Mouse (Mus musculus) frontal cortex, adult 2 months (tissue): Measurements from ENCODE around the gene Dock11. TPM values are rescaled to one million over a fixed set of nuclear protein-coding genes. Genes with fewer than 3 reads are reported as not detected.

ENCODE experiments used
- DNase-seq, 2 experiments: peaks; one replicate each; pipeline ENCODE4 v3.0.0; 2022; ENCODE audit warnings: low spot score in 1 of 2; ENCODE audit errors: extremely low spot score in 1 of 2
- polyA plus RNA-seq: library from polyadenylated mRNA; depleted of rRNA; stranded (reverse); fragments of >200 nt; gene quantifications from 2 replicates; pipeline ENCODE4 v1.2.3, GENCODE M21; 2012; rRNA removed

Dock11 gene
- 7.5 and 8.3 TPM in 2 replicates for polyA plus RNA-seq

DNA sequence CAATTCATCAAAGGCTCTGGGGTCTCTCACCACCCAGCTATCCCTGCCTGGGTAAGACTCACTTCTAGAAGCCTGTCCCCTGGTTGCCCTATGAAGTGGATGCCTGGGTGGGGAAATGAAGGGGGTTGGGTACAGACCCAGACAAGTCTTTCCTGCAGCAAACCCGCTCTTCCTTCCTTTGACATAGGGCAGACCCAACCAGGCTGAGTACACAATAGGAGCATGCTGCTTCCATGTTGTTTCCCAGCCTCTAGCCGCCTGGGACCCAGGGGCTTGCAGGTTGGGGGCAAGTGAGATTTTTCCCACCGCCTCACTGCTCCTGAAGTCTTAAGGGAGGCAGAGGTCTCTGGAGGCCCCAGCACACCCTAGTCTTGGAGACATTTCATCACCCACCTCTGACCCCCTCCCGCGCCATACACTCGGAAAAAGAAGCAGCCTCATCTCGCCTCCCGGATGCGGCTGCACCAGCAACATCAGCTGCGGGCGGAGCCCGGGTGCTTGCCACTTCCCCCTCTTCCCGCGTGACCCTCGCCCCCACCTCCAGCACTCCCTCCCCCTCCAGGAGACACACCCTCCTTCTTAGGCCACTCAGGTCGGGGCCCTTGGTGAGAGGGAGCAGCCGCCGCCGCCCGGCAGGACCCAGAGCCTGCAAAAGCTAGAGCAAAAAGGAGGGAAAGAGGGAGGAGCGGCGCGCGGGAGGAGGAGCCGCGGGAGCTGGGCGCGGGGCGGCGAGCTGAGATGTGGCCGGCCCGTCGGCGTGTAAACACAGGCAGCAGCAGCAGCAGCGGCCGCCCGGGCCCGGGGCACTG lies at the start of gene Dock11:
Dock11 (plus strand) TSS at position 746 of the 809 bp plus-strand sequence.
- peak; percentile 1 to 19 for DNase-seq

GRCm38 (mm10) chrX:35879703-35880102 lies 8.9 kb upstream of the Dock11 start:
- no peak for DNase-seq

- DNase-seq, result peak in 1 of 2 experiments; percentile 3
Measured at GRCm38 (mm10) chrX:35888945-35889799, 540 bp downstream of the Dock11 start.

GRCm38 (mm10) chrX:35889800-35890106 lies 1.1 kb downstream of the Dock11 start:
- DNase-seq, result peak in 1 of 2 experiments; percentile 4

DNA sequence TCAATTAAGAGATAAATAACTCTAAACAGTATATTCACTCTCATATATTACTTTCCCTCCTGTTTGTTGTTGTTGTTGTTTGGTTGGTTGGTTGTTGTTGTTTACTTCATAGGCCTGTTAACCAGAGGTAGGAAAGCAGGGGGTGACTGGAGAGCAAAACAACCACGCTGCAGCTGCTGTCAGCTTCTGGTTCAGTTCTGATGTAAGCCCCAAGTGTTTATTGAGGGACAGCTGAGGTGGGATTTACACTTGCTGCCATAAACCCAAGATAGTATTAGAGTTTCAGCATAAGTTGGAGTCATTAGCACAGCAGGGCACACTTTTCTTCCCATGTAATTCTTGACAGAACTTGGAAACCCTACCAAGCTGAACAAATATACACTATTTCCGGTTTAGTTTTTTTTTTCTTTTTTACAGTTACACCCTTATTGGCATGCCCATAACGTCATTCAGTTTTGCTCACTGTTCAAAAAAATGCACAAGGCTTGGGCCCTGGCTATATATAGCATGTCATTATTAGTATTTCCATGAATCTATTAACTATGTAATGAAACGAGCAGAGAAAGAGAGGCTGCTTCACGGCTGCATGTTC lies 3.0 kb downstream of the Dock11 start:
- DNase-seq, result no peak

DNA sequence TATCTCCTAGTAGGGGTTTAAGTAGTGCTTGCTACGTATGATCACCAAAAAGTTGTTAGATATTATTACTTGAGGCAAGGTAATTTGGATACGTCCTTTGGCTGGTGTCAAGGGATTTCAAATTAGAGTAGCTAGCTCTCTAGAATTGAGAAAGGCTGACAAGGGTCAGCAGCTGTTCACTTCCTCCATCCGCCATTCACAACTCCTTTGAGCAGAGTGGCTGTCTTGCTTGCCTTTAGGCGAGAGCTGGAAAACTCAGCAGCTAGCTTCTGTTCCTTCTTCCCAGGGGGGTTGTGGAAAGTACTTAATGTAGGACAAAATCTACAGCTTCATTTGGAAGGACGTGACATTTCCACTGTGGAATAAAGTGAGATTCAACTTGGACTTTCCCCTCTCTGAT lies 3.7 kb downstream of the Dock11 start:
- DNase-seq, result no peak

DNA sequence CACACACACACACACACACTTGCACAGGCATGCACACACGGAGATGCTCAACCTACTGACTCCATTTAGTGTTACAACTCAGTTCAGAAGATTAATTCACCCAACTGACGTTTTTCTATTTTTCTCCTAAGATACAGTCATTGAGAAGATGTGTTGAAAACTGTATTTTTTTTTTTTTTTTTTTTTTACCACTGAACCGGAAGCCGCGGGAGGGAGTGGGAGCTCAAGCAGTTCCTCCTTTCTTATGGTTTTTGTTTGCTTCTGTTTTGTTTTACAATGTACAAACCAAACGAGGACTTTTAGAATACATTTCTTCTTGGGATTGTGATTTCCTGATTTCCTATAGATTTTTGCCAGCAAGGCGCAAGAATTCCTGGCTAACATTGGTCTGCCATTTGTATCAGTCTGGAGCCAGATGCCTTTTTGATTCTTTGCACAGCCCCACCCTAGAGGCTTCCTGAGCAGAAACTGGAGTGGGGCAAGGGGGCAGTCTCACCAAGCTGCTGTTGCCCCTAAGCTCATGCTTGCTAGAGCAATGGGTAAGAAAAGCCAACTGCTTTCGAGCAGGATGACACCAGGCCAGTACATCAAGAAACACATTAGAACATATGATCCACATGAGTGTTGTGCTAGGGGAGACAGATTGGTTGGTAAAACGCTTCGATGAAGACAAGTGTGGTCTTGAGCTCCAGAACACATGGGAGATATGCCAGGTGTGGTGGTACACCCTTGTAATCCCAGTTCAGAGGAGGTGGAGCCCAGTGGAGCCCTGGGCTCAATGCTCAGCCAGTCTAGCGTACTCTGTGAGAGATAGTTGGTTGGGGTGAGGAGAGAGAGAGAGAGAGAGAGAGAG lies 9.2 kb downstream of the Dock11 start:
- no peak for DNase-seq

DNA sequence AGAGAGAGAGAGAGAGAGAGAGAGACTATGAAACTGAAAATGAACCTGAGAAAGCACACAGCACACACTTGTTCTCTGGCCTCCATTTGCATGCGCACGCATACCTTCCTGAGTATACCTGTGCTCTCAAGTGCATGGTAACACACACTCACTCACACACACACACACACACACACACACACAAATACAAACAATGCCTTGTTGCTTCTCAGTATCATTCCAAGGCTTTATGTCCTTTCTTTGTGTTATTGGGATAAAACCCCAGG lies 9.8 kb downstream of the Dock11 start:
- DNase-seq, result no peak

- DNase-seq, result no peak
Measured at GRCm38 (mm10) chrX:35904352-35904751, 15.7 kb downstream of the Dock11 start.

- no peak for DNase-seq
Measured at GRCm38 (mm10) chrX:35906696-35907330, 18.2 kb downstream of the Dock11 start.

GRCm38 (mm10) chrX:35919558-35919957 lies 30.9 kb downstream of the Dock11 start:
- no peak for DNase-seq

- DNase-seq, result peak in 1 of 2 experiments; percentile 3
Measured at GRCm38 (mm10) chrX:35920096-35920607, 31.5 kb downstream of the Dock11 start.

GRCm38 (mm10) chrX:35921922-35922321 lies 33.3 kb downstream of the Dock11 start:
- DNase-seq, result no peak

- DNase-seq, result no peak
Measured at GRCm38 (mm10) chrX:35924705-35925264, 36.2 kb downstream of the Dock11 start.

- DNase-seq, result no peak
Measured at GRCm38 (mm10) chrX:35930094-35930933, 41.7 kb downstream of the Dock11 start.

DNA sequence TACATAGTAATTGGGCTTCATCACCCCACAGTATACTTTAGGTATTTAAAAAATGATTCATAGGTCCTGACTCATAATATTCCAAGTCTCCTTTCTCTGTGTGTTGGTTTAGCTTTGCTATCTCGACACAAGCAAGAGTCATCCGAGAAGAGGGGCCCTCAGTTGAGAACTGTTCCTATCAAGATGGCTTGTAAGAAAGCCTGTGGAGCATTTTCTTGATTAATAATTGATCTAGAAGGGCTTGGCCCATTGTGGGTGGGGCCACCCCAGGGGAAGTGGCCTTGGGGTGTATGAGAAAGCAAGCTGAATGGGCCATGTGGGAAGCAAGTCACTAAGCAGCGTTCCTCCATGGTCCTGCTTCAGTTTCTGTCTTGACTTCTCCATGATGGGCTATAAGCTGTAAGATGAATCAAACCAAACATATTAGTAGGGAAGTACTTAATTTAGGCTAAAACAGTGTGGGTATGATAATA lies 42.3 kb downstream of the Dock11 start:
- no peak for DNase-seq

DNA sequence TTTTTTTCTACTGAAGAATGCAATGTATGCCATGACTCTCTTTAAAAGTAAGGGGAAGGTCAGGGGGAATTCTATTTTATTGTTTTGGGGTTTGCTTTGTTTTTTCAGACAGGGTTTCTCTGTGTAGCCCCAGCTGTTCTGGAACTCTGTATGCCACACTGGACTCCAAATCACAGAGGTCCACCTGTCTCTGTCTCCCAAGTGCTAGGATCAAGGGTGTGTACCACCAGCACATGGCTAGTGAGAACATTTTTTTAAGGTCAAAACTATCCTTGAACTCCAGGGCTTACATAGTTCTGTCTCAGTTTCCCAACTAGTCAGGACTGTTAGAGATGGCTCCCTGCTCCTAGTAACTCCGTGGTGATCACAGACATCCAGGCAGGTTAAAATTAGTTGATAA lies 43.3 kb downstream of the Dock11 start:
- DNase-seq, result no peak

DNA sequence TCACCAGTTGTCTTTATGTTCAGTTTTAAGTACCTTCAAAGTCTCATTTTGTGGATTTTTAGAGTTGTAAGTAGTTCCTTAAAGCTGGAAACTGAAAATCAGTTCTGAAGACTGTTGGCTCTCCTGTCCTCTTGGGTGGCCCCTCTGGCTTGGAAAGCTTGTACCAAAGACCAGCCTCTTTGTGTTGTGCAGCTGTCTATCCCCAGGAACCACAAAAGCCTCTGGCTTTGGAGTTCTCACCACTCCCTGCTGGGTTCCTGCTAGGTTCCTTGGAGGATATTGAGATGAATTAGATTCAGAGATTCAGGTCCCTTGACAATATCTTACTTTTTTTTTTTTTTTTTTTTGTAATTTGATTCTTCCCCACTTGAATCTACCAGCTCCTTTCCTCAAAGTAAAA lies 44.3 kb downstream of the Dock11 start:
- no peak for DNase-seq

- DNase-seq, result no peak
Measured at GRCm38 (mm10) chrX:35938112-35938511, 49.5 kb downstream of the Dock11 start.
